Mouse (Mus musculus) liver, embryonic 14.5 days (tissue): ENCODE results near the gene Tnfsf4. TPM values are rescaled to one million over a fixed set of nuclear protein-coding genes. Genes with fewer than 3 reads are reported as not detected.
A peak's percentile ranks its signal among the peaks of the same experiment; 100 is the strongest.

Source experiments
- ATAC-seq: fragments of 200-750 bp; cut with Nextera tagmentation; 2 replicates; pipeline ENCODE4 v1.8.0; 2017; ENCODE audit warnings: moderate number of reproducible peaks, mild to moderate bottlenecking, moderate library complexity; ENCODE audit not compliant: insufficient read depth
- DNase-seq, 3 experiments: peaks; one replicate each; pipeline ENCODE4 v3.0.0-alpha.2; 2012 to 2013; ENCODE audit warnings: low read depth in 3 of 3, low spot score in 3 of 3
- H3K27ac ChIP-seq: fragments of 300-500 bp; sonication (generic); 2 replicates; pipeline ENCODE4 v1.5.1; 2014; ENCODE audit warnings: moderate library complexity, mild to moderate bottlenecking, control low read depth, inconsistent platforms
- H3K27me3 ChIP-seq: fragments of 300-500 bp; sonication (generic); 2 replicates; pipeline ENCODE4 v1.6.1; 2014; ENCODE audit warnings: mild to moderate bottlenecking, low read length, moderate library complexity; ENCODE audit not compliant: control insufficient read depth, insufficient read depth
- H3K36me3 ChIP-seq: fragments of 300-500 bp; sonication (generic); replicated peaks from 2 replicates; pipeline ENCODE4 v1.6.1; 2014; ENCODE audit warnings: low read depth; ENCODE audit not compliant: control insufficient read depth, insufficient read depth
- H3K4me1 ChIP-seq, 2 experiments: fragments of 200-500 bp in 1 of 2; fragments of 300-500 bp in 1 of 2; sonication (generic) in 1 of 2; replicated peaks; 2 replicates each; pipeline ENCODE4 v1.6.1; 2012 to 2014; ENCODE audit warnings: antibody characterized with exemption in 1 of 2, inconsistent platforms in 1 of 2, low read length in 1 of 2; ENCODE audit not compliant: control insufficient read depth in 2 of 2, insufficient read depth in 2 of 2
- H3K4me2 ChIP-seq: fragments of 300-500 bp; sonication (generic); 2 replicates; pipeline ENCODE4 v1.6.1; 2014; ENCODE audit warnings: low read depth, mild to moderate bottlenecking, control low read depth, moderate library complexity
- H3K4me3 ChIP-seq, 2 experiments: fragments of 200-500 bp in 1 of 2; fragments of 300-500 bp in 1 of 2; sonication (generic) in 1 of 2; 2 replicates each; pipeline ENCODE4 v1.5.1; 2012 to 2014; ENCODE audit warnings: low read depth in 2 of 2, low read length in 2 of 2, mild to moderate bottlenecking in 2 of 2, control low read depth in 1 of 2, inconsistent platforms in 1 of 2, moderate library complexity in 1 of 2; ENCODE audit not compliant: insufficient read depth in 1 of 2
- H3K9ac ChIP-seq: fragments of 300-500 bp; sonication (generic); replicated peaks from 2 replicates; pipeline ENCODE4 v1.6.1; 2014; ENCODE audit warnings: mild to moderate bottlenecking, control low read depth, moderate library complexity
- H3K9me3 ChIP-seq: fragments of 300-500 bp; sonication (generic); 2 replicates; pipeline ENCODE4 v1.6.1; 2016; ENCODE audit warnings: low read length, mixed read lengths; ENCODE audit not compliant: control insufficient read depth
- CTCF ChIP-seq: IDR thresholded peaks from 2 replicates; pipeline ENCODE4 v1.5.1; 2016; ENCODE audit warnings: antibody characterized with exemption, low read depth, control low read depth
- EP300 ChIP-seq: IDR thresholded peaks from 2 replicates; pipeline ENCODE4 v1.6.1; 2016; ENCODE audit warnings: antibody characterized with exemption, low read depth
- WGBS: fragments of 180-500 bp; shearing (Covaris S2); extraction: QIAGEN DNeasy Blood & Tissue Kit; methylation state at CpG from one replicate; pipeline ENCODE4 v1.1.7; 2014; ENCODE audit not compliant: insufficient replicate concordance; 5-methylcytosine and 5-hydroxymethylcytosine counted together
- polyA plus RNA-seq, 2 experiments: library from polyadenylated mRNA; depleted of rRNA in 1 of 2; stranded (reverse) in 1 of 2; unstranded in 1 of 2; fragments of >200 nt; fragmentation: Nextera tagmentation in 1 of 2; extraction: Ambion mirVana in 1 of 2; gene quantifications; 2 replicates each; pipeline versions ENCODE4 v1.2.1 to v1.2.3; 2012 to 2014

The Tnfsf4 gene
- polyA plus RNA-seq, 2 experiments, result not detected

DNA sequence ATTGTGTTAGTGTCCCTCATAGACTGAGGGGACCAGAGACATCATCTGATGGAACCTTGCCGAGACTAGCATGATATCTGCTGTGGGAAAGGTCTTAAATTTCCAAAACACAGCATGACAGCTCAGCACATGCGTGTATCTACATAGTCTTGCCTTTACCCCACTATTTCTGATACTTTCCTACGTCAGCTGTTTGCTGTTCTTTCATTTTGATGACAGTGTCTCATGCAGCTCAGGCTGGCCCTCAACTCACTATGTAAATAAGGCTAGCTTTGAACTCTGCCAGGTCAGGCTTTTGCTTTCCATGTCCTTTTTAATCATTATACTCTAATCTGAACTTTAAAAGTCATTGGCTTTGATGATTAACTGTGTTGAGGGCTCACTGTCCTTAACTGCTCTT lies 16.6 kb upstream of the Tnfsf4 start:
- no peak overlapping the region for H3K4me3 ChIP-seq
- no peaks in the 10 kb centered on the region for H3K4me1 ChIP-seq
- DNase-seq (no peak), ATAC-seq (no peak)
- H3K27ac ChIP-seq, result no peak overlapping the region
- no peak overlapping the region for H3K9ac ChIP-seq
- H3K4me2 ChIP-seq, result no peak overlapping the region
- 55% methylated on average over 3 of the region's 3 CpGs for WGBS
- H3K9me3 ChIP-seq, result no peaks in the 10 kb centered on the region
- no peaks in the 10 kb centered on the region for H3K27me3 ChIP-seq
- TF ChIP-seq CTCF, result no peak
- TF ChIP-seq EP300, result no peak
- H3K36me3 ChIP-seq, result no peaks in the 10 kb centered on the region

DNA sequence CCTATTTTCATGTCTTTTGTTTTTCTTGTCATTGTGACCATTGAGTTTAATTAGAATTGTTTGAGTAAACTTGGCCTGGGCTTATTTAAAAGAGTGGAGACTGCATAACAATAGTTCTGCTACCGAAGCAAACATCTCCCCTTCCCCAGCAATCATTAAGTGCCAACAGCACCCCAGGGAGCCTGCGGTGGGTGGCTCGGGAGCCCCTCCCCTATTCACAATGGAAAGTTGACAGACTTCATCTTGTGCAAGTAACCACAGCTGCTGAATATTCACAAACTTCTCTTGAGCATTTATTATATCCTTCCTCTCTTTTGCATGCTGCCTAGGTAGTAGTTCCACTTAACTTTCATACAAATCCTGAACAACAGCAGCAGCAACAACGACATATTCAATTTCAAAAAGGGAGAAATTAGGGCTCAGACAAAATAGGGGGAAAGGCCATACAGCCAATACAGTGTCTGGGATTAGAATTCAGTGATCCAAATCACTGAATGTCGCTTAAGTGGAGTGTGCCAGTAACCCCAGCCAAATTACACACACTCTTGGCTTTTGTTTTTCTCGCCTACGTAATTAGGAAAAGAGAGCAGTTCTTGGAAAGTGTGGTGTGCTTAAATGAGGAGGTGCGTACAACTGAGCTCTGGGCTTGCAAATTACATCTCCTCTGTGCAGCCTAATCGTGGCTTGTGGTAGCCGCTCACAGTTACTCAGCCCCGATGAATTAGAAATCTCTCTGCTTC lies 15.4 kb upstream of the Tnfsf4 start:
- Histone ChIP-seq H3K9ac (no peak overlapping the region), H3K4me1 (no peaks in the 10 kb centered on the region), H3K9me3 (no peaks in the 10 kb centered on the region), H3K4me2 (no peak overlapping the region), H3K4me3 (no peak overlapping the region), H3K27ac (no peak overlapping the region), H3K27me3 (no peaks in the 10 kb centered on the region), H3K36me3 (no peaks in the 10 kb centered on the region)
- no peak for DNase-seq
- no peak for ATAC-seq
- TF ChIP-seq EP300 (no peak), CTCF (no peak)
- 40% methylated on average over 11 of the region's 11 CpGs for WGBS

DNA sequence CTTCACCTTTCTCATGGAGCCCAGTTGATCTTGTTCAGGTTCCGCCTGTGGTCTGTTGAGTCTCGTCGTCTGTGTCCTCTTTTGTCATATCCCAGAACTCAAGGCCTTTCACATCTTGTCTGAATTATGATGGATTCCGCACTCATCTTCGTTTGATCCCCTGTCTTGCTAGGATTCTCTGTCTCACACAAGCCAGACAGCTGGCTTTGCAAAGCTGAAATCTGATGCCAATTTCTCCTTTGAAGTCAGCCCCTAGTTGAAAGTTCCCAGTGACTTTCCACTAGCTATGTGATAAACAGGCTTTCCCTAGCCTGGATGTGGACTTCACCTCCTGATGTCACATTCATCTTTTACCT lies 14.8 kb upstream of the Tnfsf4 start:
- no peaks in the 10 kb centered on the region for H3K9me3 ChIP-seq
- WGBS, result 53% methylated on average over 5 of the region's 5 CpGs
- TF ChIP-seq EP300 (no peak), CTCF (no peak)
- no peak overlapping the region for H3K4me2 ChIP-seq
- H3K9ac ChIP-seq, result no peak overlapping the region
- no peak overlapping the region for H3K4me3 ChIP-seq
- ATAC-seq, result no peak
- no peak overlapping the region for H3K27ac ChIP-seq
- no peaks in the 10 kb centered on the region for H3K4me1 ChIP-seq
- H3K36me3 ChIP-seq, result no peaks in the 10 kb centered on the region
- no peak for DNase-seq
- H3K27me3 ChIP-seq, result no peaks in the 10 kb centered on the region

DNA sequence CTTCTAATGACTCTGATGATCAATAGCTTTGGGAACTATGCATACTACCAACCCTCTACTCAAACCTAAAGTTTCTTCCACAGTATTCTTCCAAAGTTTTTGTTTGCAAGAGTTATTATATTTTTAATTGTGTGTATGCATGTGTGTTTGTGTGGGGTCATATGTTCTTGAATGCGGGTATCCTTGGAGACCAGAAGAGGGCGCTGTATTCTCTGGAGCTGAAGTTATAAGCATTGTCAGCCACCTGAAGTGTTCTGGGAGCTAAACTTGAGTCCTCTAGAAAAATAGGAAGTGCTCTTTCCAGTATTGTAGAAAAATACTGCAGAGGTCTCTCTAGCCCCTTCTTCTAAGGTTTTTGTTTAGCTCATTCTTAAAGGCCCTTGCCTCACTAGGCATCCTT lies 5.1 kb upstream of the Tnfsf4 start:
- Histone ChIP-seq H3K27ac (no peak overlapping the region), H3K36me3 (no peaks in the 10 kb centered on the region), H3K4me1 (no peaks in the 10 kb centered on the region), H3K4me3 (no peak overlapping the region), H3K9ac (no peak overlapping the region), H3K27me3 (no peaks in the 10 kb centered on the region), H3K9me3 (no peaks in the 10 kb centered on the region), H3K4me2 (no peak overlapping the region)
- ATAC-seq (no peak), DNase-seq (no peak)
- TF ChIP-seq EP300 (no peak), CTCF (peak; percentile 9; the same call in 1 of the 2 replicates)
- 40% methylated on average over 2 of the region's 2 CpGs for WGBS

DNA sequence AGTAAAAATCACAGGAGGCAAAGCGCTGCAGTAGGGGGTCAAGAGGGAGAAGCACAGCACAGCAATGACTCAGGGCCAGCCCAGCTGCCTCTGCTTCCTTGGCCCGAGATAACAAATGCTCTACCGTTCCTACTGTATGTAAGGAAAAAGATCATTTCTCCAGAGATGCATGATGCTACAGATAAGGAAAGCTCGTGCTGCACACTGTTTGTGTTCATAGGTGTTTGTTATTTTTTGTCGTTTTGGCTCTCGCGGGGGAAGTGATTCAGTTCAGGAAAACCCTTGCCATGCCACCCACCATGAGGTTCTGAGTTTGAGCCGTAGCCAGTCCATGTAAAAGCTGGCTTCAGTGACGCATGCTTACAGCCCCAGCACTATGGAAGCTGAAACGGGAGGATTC lies 2.3 kb upstream of the Tnfsf4 start:
- no peak overlapping the region for H3K9ac ChIP-seq
- no peaks in the 10 kb centered on the region for H3K9me3 ChIP-seq
- ATAC-seq, result no peak
- H3K4me2 ChIP-seq, result no peak overlapping the region
- TF ChIP-seq CTCF (no peak), EP300 (no peak)
- WGBS, result 36% methylated on average over 10 of the region's 10 CpGs
- H3K4me1 ChIP-seq, result peaks cover 0 to 2% of the 10 kb centered on the region in 2 experiments; a peak in 1 of 4 replicates
- no peak overlapping the region for H3K27ac ChIP-seq
- DNase-seq, result no peak
- no peaks in the 10 kb centered on the region for H3K27me3 ChIP-seq
- no peaks in the 10 kb centered on the region for H3K36me3 ChIP-seq
- H3K4me3 ChIP-seq, result no peak overlapping the region
